Mouse (Mus musculus) midbrain, embryonic 13.5 days (tissue): ENCODE results near the gene Agxt. TPM values are rescaled to one million over a fixed set of nuclear protein-coding genes. Genes with fewer than 3 reads are reported as not detected.

Experiments used
- ATAC-seq: fragments of 200-750 bp; cut with Nextera tagmentation; 2 replicates; pipeline ENCODE4 v1.8.0; 2017; ENCODE audit warnings: mild to moderate bottlenecking, moderate TSS enrichment, moderate library complexity
- H3K27ac ChIP-seq: fragments of 300-500 bp; sonication (generic); 2 replicates; pipeline ENCODE4 v1.5.1; 2015; ENCODE audit warnings: inconsistent platforms, mild to moderate bottlenecking, moderate library complexity
- H3K27me3 ChIP-seq: fragments of 300-500 bp; sonication (generic); 2 replicates; pipeline ENCODE4 v1.6.1; 2015; ENCODE audit warnings: mild to moderate bottlenecking, inconsistent platforms
- H3K36me3 ChIP-seq: fragments of 300-500 bp; sonication (generic); 2 replicates; pipeline ENCODE4 v1.6.1; 2015; ENCODE audit warnings: mild to moderate bottlenecking, inconsistent platforms
- H3K4me1 ChIP-seq: fragments of 300-500 bp; sonication (generic); replicated peaks from 2 replicates; pipeline ENCODE4 v1.6.1; 2015; ENCODE audit warnings: inconsistent platforms
- H3K4me2 ChIP-seq: fragments of 300-500 bp; sonication (generic); replicated peaks from 2 replicates; pipeline ENCODE4 v1.6.1; 2015; ENCODE audit warnings: moderate library complexity, mild to moderate bottlenecking, inconsistent platforms
- H3K4me3 ChIP-seq: fragments of 300-500 bp; sonication (generic); replicated peaks from 2 replicates; pipeline ENCODE4 v1.5.1; 2015; ENCODE audit warnings: mild to moderate bottlenecking, inconsistent platforms
- H3K9ac ChIP-seq: fragments of 300-500 bp; sonication (generic); replicated peaks from 2 replicates; pipeline ENCODE4 v1.6.1; 2015; ENCODE audit warnings: mild to moderate bottlenecking, inconsistent platforms
- H3K9me3 ChIP-seq: fragments of 300-500 bp; sonication (generic); 2 replicates; pipeline ENCODE4 v1.6.1; 2016; ENCODE audit warnings: mild to moderate bottlenecking, inconsistent platforms
- WGBS: fragments of 180-500 bp; shearing (Covaris S2); methylation state at CpG from one replicate; pipeline ENCODE4 v1.1.7; 2015; 5-methylcytosine and 5-hydroxymethylcytosine counted together
- polyA plus RNA-seq: library from polyadenylated mRNA; unstranded; fragments of >200 nt; fragmentation: Nextera tagmentation; extraction: Ambion mirVana; gene quantifications from 2 replicates; pipeline ENCODE4 v1.2.1, GENCODE M21; 2015

Gene Agxt
- polyA plus RNA-seq, 1 experiment from 2014 or later: not detected

GRCm38 (mm10) chr1:93124066-93124465 is 11.0 kb upstream of the Agxt start:
- ATAC-seq: no peak
- H3K4me2 ChIP-seq: no peak overlapping the region
- 83% methylated on average over 8 of the region's 8 CpGs for WGBS
- H3K4me1 ChIP-seq: no peaks in the 10 kb centered on the region
- no peak overlapping the region for H3K4me3 ChIP-seq
- no peaks in the 10 kb centered on the region for H3K9me3 ChIP-seq
- no peaks in the 10 kb centered on the region for H3K27me3 ChIP-seq
- no peak overlapping the region for H3K27ac ChIP-seq
- H3K36me3 ChIP-seq: no peaks in the 10 kb centered on the region
- H3K9ac ChIP-seq: no peak overlapping the region

- no peak overlapping the region for H3K9ac ChIP-seq
- no peaks in the 10 kb centered on the region for H3K9me3 ChIP-seq
- H3K36me3 ChIP-seq: no peaks in the 10 kb centered on the region
- no peak overlapping the region for H3K4me3 ChIP-seq
- no peaks in the 10 kb centered on the region for H3K27me3 ChIP-seq
- H3K27ac ChIP-seq: no peak overlapping the region
- ATAC-seq: no peak
- WGBS: 76% methylated on average over 5 of the region's 5 CpGs
- H3K4me1 ChIP-seq: no peaks in the 10 kb centered on the region
- H3K4me2 ChIP-seq: no peak overlapping the region
Observed at GRCm38 (mm10) chr1:93125256-93125655, 9.8 kb upstream of the Agxt start.

- Histone ChIP-seq H3K9me3 (no peaks in the 10 kb centered on the region), H3K4me1 (no peaks in the 10 kb centered on the region), H3K27me3 (no peaks in the 10 kb centered on the region), H3K4me3 (no peak overlapping the region), H3K36me3 (no peaks in the 10 kb centered on the region), H3K9ac (no peak overlapping the region), H3K27ac (no peak overlapping the region), H3K4me2 (no peak overlapping the region)
- ATAC-seq: 0 out of 2 replicates have a peak, but pooled peaks have one; percentile 20
- WGBS: 84% methylated on average over 8 of the region's 8 CpGs
Observed at GRCm38 (mm10) chr1:93128209-93128608, 6.8 kb upstream of the Agxt start.

- H3K27me3 ChIP-seq: no peaks in the 10 kb centered on the region
- no peaks in the 10 kb centered on the region for H3K4me1 ChIP-seq
- H3K4me3 ChIP-seq: no peak overlapping the region
- WGBS: 32% methylated on average over 6 of the region's 6 CpGs
- H3K9me3 ChIP-seq: no peaks in the 10 kb centered on the region
- peak; percentile 34; the same call in 1 of the 2 replicates for ATAC-seq
- H3K27ac ChIP-seq: no peak overlapping the region
- H3K36me3 ChIP-seq: no peaks in the 10 kb centered on the region
- H3K4me2 ChIP-seq: no peak overlapping the region
- no peak overlapping the region for H3K9ac ChIP-seq
Observed at GRCm38 (mm10) chr1:93128710-93129349, 6.2 kb upstream of the Agxt start.

- H3K4me3 ChIP-seq: no peak overlapping the region
- no peak overlapping the region for H3K4me2 ChIP-seq
- H3K9ac ChIP-seq: no peak overlapping the region
- no peaks in the 10 kb centered on the region for H3K9me3 ChIP-seq
- no peak overlapping the region for H3K27ac ChIP-seq
- H3K4me1 ChIP-seq: no peaks in the 10 kb centered on the region
- no peaks in the 10 kb centered on the region for H3K27me3 ChIP-seq
- WGBS: 70% methylated on average over 10 of the region's 10 CpGs
- H3K36me3 ChIP-seq: no peaks in the 10 kb centered on the region
- no peak for ATAC-seq
Observed at GRCm38 (mm10) chr1:93130242-93130983, 4.6 kb upstream of the Agxt start.

GRCm38 (mm10) chr1:93132676-93133075 is 2.4 kb upstream of the Agxt start:
- Histone ChIP-seq H3K4me2 (no peak overlapping the region), H3K36me3 (no peaks in the 10 kb centered on the region), H3K9me3 (no peaks in the 10 kb centered on the region), H3K4me3 (no peak overlapping the region), H3K27ac (no peak overlapping the region), H3K9ac (no peak overlapping the region), H3K4me1 (no peaks in the 10 kb centered on the region), H3K27me3 (no peaks in the 10 kb centered on the region)
- no peak for ATAC-seq
- 74% methylated on average over 8 of the region's 8 CpGs for WGBS

- 87% methylated on average over 5 of the region's 6 CpGs for WGBS
- no peak overlapping the region for H3K4me2 ChIP-seq
- H3K4me1 ChIP-seq: no peaks in the 10 kb centered on the region
- no peaks in the 10 kb centered on the region for H3K27me3 ChIP-seq
- no peak for ATAC-seq
- no peaks in the 10 kb centered on the region for H3K36me3 ChIP-seq
- no peak overlapping the region for H3K4me3 ChIP-seq
- no peak overlapping the region for H3K27ac ChIP-seq
- H3K9me3 ChIP-seq: no peaks in the 10 kb centered on the region
- H3K9ac ChIP-seq: no peak overlapping the region
Observed at GRCm38 (mm10) chr1:93138534-93138933, 3.5 kb downstream of the Agxt start.

- 92% methylated on average over 7 of the region's 7 CpGs for WGBS
- no peak for ATAC-seq
- Histone ChIP-seq H3K4me1 (no peaks in the 10 kb centered on the region), H3K27ac (no peak overlapping the region), H3K4me3 (no peak overlapping the region), H3K4me2 (no peak overlapping the region), H3K9me3 (no peaks in the 10 kb centered on the region), H3K36me3 (no peaks in the 10 kb centered on the region), H3K27me3 (no peaks in the 10 kb centered on the region), H3K9ac (no peak overlapping the region)
Observed at GRCm38 (mm10) chr1:93139713-93140112, 4.7 kb downstream of the Agxt start.

GRCm38 (mm10) chr1:93142871-93143270 is 7.8 kb downstream of the Agxt start:
- no peaks in the 10 kb centered on the region for H3K4me1 ChIP-seq
- H3K4me2 ChIP-seq: no peak overlapping the region
- H3K9me3 ChIP-seq: no peaks in the 10 kb centered on the region
- H3K36me3 ChIP-seq: no peaks in the 10 kb centered on the region
- 87% methylated on average over 1 of the region's 1 CpGs for WGBS
- H3K27ac ChIP-seq: no peak overlapping the region
- H3K9ac ChIP-seq: no peak overlapping the region
- no peak for ATAC-seq
- H3K27me3 ChIP-seq: no peaks in the 10 kb centered on the region
- H3K4me3 ChIP-seq: no peak overlapping the region

- Histone ChIP-seq H3K36me3 (no peaks in the 10 kb centered on the region), H3K9me3 (no peaks in the 10 kb centered on the region), H3K9ac (no peak overlapping the region), H3K4me3 (no peak overlapping the region), H3K4me2 (no peak overlapping the region), H3K27ac (no peak overlapping the region), H3K4me1 (no peaks in the 10 kb centered on the region), H3K27me3 (no peaks in the 10 kb centered on the region)
- 75% methylated on average over 9 of the region's 9 CpGs for WGBS
- ATAC-seq: no peak
Observed at GRCm38 (mm10) chr1:93144176-93144575, 9.1 kb downstream of the Agxt start.

GRCm38 (mm10) chr1:93150907-93151661 is 16.0 kb downstream of the Agxt start:
- no peaks in the 10 kb centered on the region for H3K36me3 ChIP-seq
- no peak overlapping the region for H3K4me2 ChIP-seq
- H3K4me1 ChIP-seq: no peaks in the 10 kb centered on the region
- WGBS: 65% methylated on average over 2 of the region's 2 CpGs
- ATAC-seq: no peak
- no peaks in the 10 kb centered on the region for H3K9me3 ChIP-seq
- no peak overlapping the region for H3K27ac ChIP-seq
- no peak overlapping the region for H3K9ac ChIP-seq
- H3K4me3 ChIP-seq: no peak overlapping the region
- no peaks in the 10 kb centered on the region for H3K27me3 ChIP-seq

- Histone ChIP-seq H3K4me2 (no peak overlapping the region), H3K4me1 (no peaks in the 10 kb centered on the region), H3K36me3 (no peaks in the 10 kb centered on the region), H3K9ac (no peak overlapping the region), H3K27ac (no peak overlapping the region), H3K4me3 (no peak overlapping the region), H3K27me3 (no peaks in the 10 kb centered on the region), H3K9me3 (no peaks in the 10 kb centered on the region)
- no peak for ATAC-seq
- WGBS: 83% methylated on average over 4 of the region's 4 CpGs
Observed at GRCm38 (mm10) chr1:93157566-93157965, 22.5 kb downstream of the Agxt start.
